Mouse (Mus musculus) liver, embryonic 14.5 days (tissue): ENCODE results near the gene Nos1ap. TPM values are rescaled to one million over a fixed set of nuclear protein-coding genes. Genes with fewer than 3 reads are reported as not detected.

Experiments
- ATAC-seq: fragments of 200-750 bp; cut with Nextera tagmentation; 2 replicates; pipeline ENCODE4 v1.8.0; 2017; ENCODE audit warnings: moderate number of reproducible peaks, mild to moderate bottlenecking, moderate library complexity; ENCODE audit not compliant: insufficient read depth
- DNase-seq, 3 experiments: peaks; one replicate each; pipeline ENCODE4 v3.0.0-alpha.2; 2012 to 2013; ENCODE audit warnings: low read depth in 3 of 3, low spot score in 3 of 3
- H3K27ac ChIP-seq: fragments of 300-500 bp; sonication (generic); 2 replicates; pipeline ENCODE4 v1.5.1; 2014; ENCODE audit warnings: moderate library complexity, mild to moderate bottlenecking, control low read depth, inconsistent platforms
- H3K27me3 ChIP-seq: fragments of 300-500 bp; sonication (generic); 2 replicates; pipeline ENCODE4 v1.6.1; 2014; ENCODE audit warnings: mild to moderate bottlenecking, low read length, moderate library complexity; ENCODE audit not compliant: control insufficient read depth, insufficient read depth
- H3K36me3 ChIP-seq: fragments of 300-500 bp; sonication (generic); replicated peaks from 2 replicates; pipeline ENCODE4 v1.6.1; 2014; ENCODE audit warnings: low read depth; ENCODE audit not compliant: control insufficient read depth, insufficient read depth
- H3K4me1 ChIP-seq, 2 experiments: fragments of 200-500 bp in 1 of 2; fragments of 300-500 bp in 1 of 2; sonication (generic) in 1 of 2; replicated peaks; 2 replicates each; pipeline ENCODE4 v1.6.1; 2012 to 2014; ENCODE audit warnings: antibody characterized with exemption in 1 of 2, inconsistent platforms in 1 of 2, low read length in 1 of 2; ENCODE audit not compliant: control insufficient read depth in 2 of 2, insufficient read depth in 2 of 2
- H3K4me2 ChIP-seq: fragments of 300-500 bp; sonication (generic); 2 replicates; pipeline ENCODE4 v1.6.1; 2014; ENCODE audit warnings: low read depth, mild to moderate bottlenecking, control low read depth, moderate library complexity
- H3K4me3 ChIP-seq, 2 experiments: fragments of 200-500 bp in 1 of 2; fragments of 300-500 bp in 1 of 2; sonication (generic) in 1 of 2; 2 replicates each; pipeline ENCODE4 v1.5.1; 2012 to 2014; ENCODE audit warnings: low read depth in 2 of 2, low read length in 2 of 2, mild to moderate bottlenecking in 2 of 2, control low read depth in 1 of 2, inconsistent platforms in 1 of 2, moderate library complexity in 1 of 2; ENCODE audit not compliant: insufficient read depth in 1 of 2
- H3K9ac ChIP-seq: fragments of 300-500 bp; sonication (generic); replicated peaks from 2 replicates; pipeline ENCODE4 v1.6.1; 2014; ENCODE audit warnings: mild to moderate bottlenecking, control low read depth, moderate library complexity
- H3K9me3 ChIP-seq: fragments of 300-500 bp; sonication (generic); 2 replicates; pipeline ENCODE4 v1.6.1; 2016; ENCODE audit warnings: low read length, mixed read lengths; ENCODE audit not compliant: control insufficient read depth
- CTCF ChIP-seq: IDR thresholded peaks from 2 replicates; pipeline ENCODE4 v1.5.1; 2016; ENCODE audit warnings: antibody characterized with exemption, low read depth, control low read depth
- EP300 ChIP-seq: IDR thresholded peaks from 2 replicates; pipeline ENCODE4 v1.6.1; 2016; ENCODE audit warnings: antibody characterized with exemption, low read depth
- WGBS: fragments of 180-500 bp; shearing (Covaris S2); extraction: QIAGEN DNeasy Blood & Tissue Kit; methylation state at CpG from one replicate; pipeline ENCODE4 v1.1.7; 2014; ENCODE audit not compliant: insufficient replicate concordance; 5-methylcytosine and 5-hydroxymethylcytosine counted together
- polyA plus RNA-seq, 2 experiments: library from polyadenylated mRNA; depleted of rRNA in 1 of 2; stranded (reverse) in 1 of 2; unstranded in 1 of 2; fragments of >200 nt; fragmentation: Nextera tagmentation in 1 of 2; extraction: Ambion mirVana in 1 of 2; gene quantifications; 2 replicates each; pipeline versions ENCODE4 v1.2.1 to v1.2.3; 2012 to 2014

Gene Nos1ap
- polyA plus RNA-seq, 2 experiments = 1.8 to 2.2 TPM

- H3K27ac ChIP-seq = no peak overlapping the region
- H3K4me3 ChIP-seq = no peak overlapping the region
- DNase-seq = no peak
- H3K4me1 ChIP-seq = peaks cover 11 to 18% of the 10 kb centered on the region in 2 experiments
- H3K4me2 ChIP-seq = no peak overlapping the region
- H3K36me3 ChIP-seq = no peaks in the 10 kb centered on the region
- TF ChIP-seq EP300 = no peak
- no peak for TF ChIP-seq CTCF
- H3K9ac ChIP-seq = no peak overlapping the region
- 41% methylated on average over 6 of the region's 6 CpGs for WGBS
- H3K9me3 ChIP-seq = no peaks in the 10 kb centered on the region
- no peak for ATAC-seq
- H3K27me3 ChIP-seq = no peaks in the 10 kb centered on the region
Observed at GRCm38 (mm10) chr1:170576728-170577065, 13.0 kb downstream of the Nos1ap start.

DNA sequence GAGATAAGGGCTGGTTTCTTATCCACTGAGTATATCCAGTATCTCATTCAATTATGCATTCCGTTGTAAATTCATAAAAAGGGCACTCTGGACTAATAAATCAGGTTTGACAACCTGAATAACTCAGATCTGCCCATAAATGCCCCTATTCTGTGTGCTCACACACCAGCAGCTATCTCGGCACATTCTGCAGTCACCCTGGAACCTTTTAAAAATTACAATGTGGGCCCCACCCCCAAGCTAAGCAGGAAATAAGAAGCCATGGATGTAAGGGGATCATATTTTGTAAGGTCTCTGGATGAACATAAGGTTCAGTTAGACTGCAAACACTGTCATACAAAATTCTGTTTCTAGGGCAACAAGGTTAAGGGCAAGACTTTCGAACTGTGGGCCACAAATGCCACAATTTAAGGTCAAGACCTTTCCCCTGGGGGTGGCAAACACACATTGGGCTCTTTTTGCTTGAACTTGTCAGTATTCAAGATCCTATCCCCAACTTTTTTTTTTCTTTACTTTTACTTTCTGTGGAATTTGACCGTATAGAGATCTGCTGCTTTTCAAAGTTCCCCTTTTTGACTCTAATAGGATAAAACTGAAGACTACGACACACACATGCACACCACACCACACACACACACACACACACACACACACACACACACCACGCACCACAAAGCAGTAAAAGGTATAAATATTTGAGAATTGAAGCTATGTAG lies 13.5 kb downstream of the Nos1ap start:
- no peak overlapping the region for H3K4me3 ChIP-seq
- peaks cover 11 to 18% of the 10 kb centered on the region in 2 experiments for H3K4me1 ChIP-seq
- H3K4me2 ChIP-seq = no peak overlapping the region
- WGBS = 32% methylated on average over 6 of the region's 6 CpGs
- no peaks in the 10 kb centered on the region for H3K27me3 ChIP-seq
- ATAC-seq (no peak), DNase-seq (no peak)
- no peak overlapping the region for H3K9ac ChIP-seq
- H3K9me3 ChIP-seq = peaks cover under 1% of the 10 kb centered on the region
- TF ChIP-seq EP300 = no peak
- TF ChIP-seq CTCF = no peak
- no peak overlapping the region for H3K27ac ChIP-seq
- no peaks in the 10 kb centered on the region for H3K36me3 ChIP-seq

- H3K27ac ChIP-seq = no peak overlapping the region
- H3K4me2 ChIP-seq = no peak overlapping the region
- no peaks in the 10 kb centered on the region for H3K36me3 ChIP-seq
- no peak overlapping the region for H3K9ac ChIP-seq
- H3K4me1 ChIP-seq = no peaks in the 10 kb centered on the region; a peak in 1 of 4 replicates
- no peak for ATAC-seq
- H3K27me3 ChIP-seq = no peaks in the 10 kb centered on the region
- peaks cover 3% of the 10 kb centered on the region for H3K9me3 ChIP-seq
- no peak for TF ChIP-seq CTCF
- no peak for TF ChIP-seq EP300
- no peak for DNase-seq
- no peak overlapping the region for H3K4me3 ChIP-seq
- WGBS = 72% methylated on average over 7 of the region's 7 CpGs
Observed at GRCm38 (mm10) chr1:170573117-170573516, 16.5 kb downstream of the Nos1ap start.

DNA sequence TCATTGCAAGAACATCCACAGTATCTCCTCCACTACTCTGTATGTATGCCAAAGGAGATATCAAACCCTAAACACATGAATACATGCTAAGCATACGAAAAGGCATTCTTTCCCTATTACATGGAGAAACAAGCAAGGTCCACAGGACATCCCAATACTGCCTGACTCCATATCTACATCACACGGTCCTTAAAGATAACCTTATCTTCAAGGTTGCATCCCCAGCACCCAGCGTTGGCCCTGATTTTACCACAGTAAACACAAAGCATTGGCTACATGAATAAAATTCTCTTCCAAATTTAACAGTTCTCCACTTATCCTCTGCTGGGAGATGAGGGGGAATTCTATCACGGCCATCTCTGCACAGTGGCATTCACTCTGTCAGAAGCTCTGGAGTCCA lies 22.7 kb downstream of the Nos1ap start:
- H3K27me3 ChIP-seq = no peaks in the 10 kb centered on the region
- ATAC-seq (no peak), DNase-seq (no peak)
- H3K36me3 ChIP-seq = no peaks in the 10 kb centered on the region
- no peak overlapping the region for H3K9ac ChIP-seq
- 53% methylated on average over 4 of the region's 4 CpGs for WGBS
- TF ChIP-seq EP300 = no peak
- TF ChIP-seq CTCF = no peak
- no peak overlapping the region for H3K4me3 ChIP-seq
- H3K4me1 ChIP-seq = no peaks in the 10 kb centered on the region; a peak in 1 of 4 replicates
- H3K9me3 ChIP-seq = peaks cover 3% of the 10 kb centered on the region
- H3K4me2 ChIP-seq = no peak overlapping the region
- no peak overlapping the region for H3K27ac ChIP-seq

DNA sequence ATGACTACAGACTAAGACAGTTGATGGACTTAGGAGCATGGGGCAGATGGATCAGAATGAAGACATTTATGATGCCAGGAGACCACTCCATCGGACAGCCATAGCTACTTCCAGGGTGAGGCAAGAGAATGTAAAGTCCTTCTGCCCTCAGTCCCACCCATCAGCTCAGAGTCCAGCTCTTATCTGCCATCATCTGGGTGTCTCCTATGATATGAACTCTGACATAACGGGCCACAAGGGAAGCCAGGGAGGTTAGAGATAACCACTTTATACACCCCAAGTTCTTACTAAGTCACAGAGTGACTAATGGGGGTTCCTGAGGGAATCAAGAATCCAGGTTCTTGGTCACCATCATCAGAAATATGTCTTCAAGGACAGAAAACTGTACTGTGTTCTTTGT lies 23.1 kb downstream of the Nos1ap start:
- H3K4me2 ChIP-seq = no peak overlapping the region
- no peak overlapping the region for H3K9ac ChIP-seq
- ATAC-seq (no peak), DNase-seq (no peak)
- H3K36me3 ChIP-seq = no peaks in the 10 kb centered on the region
- no peaks in the 10 kb centered on the region for H3K27me3 ChIP-seq
- peaks cover 3% of the 10 kb centered on the region for H3K9me3 ChIP-seq
- H3K4me3 ChIP-seq = no peak overlapping the region
- H3K27ac ChIP-seq = no peak overlapping the region
- 38% methylated on average over 2 of the region's 2 CpGs for WGBS
- TF ChIP-seq EP300 (no peak), CTCF (no peak)
- H3K4me1 ChIP-seq = no peaks in the 10 kb centered on the region; a peak in 1 of 4 replicates
